8 mouse cellular contexts compared by ENCODE assay signal in genomic region chr2:91182405-91183147, GRCm38 (mm10). TPM values are rescaled to one million over a fixed set of nuclear protein-coding genes. Genes with fewer than 3 reads are reported as not detected.
DNase-seq lines count a peak whose midpoint lies in the region; ATAC-seq and TF ChIP-seq lines count a peak whose summit lies in the region.

No protein-coding gene starts in this region.

- peak overlapping the region; percentile 74 for H3K4me3 ChIP-seq in embryonic facial prominence, embryonic 14.5 days (ENCODE audit: low read depth, low read length)
- peak overlapping the region; percentile 69 for H3K4me3 ChIP-seq in heart, embryonic 13.5 days
- H3K4me3 ChIP-seq in liver, postnatal 0 days (ENCODE audit: low read depth, low read length) = peak overlapping the region; percentile 71
- peak overlapping the region; percentile 84 for H3K4me3 ChIP-seq in neural tube, embryonic 13.5 days

- peak; percentile 96 for ATAC-seq in embryonic facial prominence, embryonic 14.5 days (ENCODE audit: low read depth)
- ATAC-seq in heart, embryonic 13.5 days (ENCODE audit: extremely low read depth, insufficient number of reproducible peaks, low FRiP score, low TSS enrichment) = peak; percentile 87
- ATAC-seq in liver, postnatal 0 days = peak; percentile 86
- peak; percentile 98 for ATAC-seq in neural tube, embryonic 13.5 days (ENCODE audit: low read depth)

- WGBS in embryonic facial prominence, embryonic 14.5 days = under 1% methylated on average over 56 of the region's 81 CpGs
- 1% methylated on average over 80 of the region's 81 CpGs for WGBS in heart, embryonic 13.5 days
- WGBS in liver, postnatal 0 days (ENCODE audit: insufficient replicate concordance) = under 1% methylated on average over 63 of the region's 81 CpGs
- whole genome bisulfite sequencing in neural tube, embryonic 13.5 days = under 1% methylated on average over 69 of the region's 81 CpGs

- peak overlapping the region; percentile 58 for H3K4me2 ChIP-seq in embryonic facial prominence, embryonic 14.5 days (ENCODE audit: low read depth, low read length)
- peak overlapping the region; percentile 85 for H3K4me2 ChIP-seq in heart, embryonic 13.5 days
- peak overlapping the region; percentile 99 for H3K4me2 ChIP-seq in liver, postnatal 0 days (ENCODE audit: low read depth, low read length)
- H3K4me2 ChIP-seq in neural tube, embryonic 13.5 days = peak overlapping the region; percentile 87

- peak; percentile 95 for DNase-seq in A20 (ENCODE audit: low read depth, low spot score)
- peak; percentile 79 for DNase-seq in adrenal gland, adult 2 months
- peak; percentile 92 for DNase-seq in embryonic facial prominence, embryonic 14.5 days (ENCODE audit: low spot score)
- DNase-seq in kidney, postnatal 4 days = peak; percentile 83 to 89
- peak; percentile 83 for DNase-seq in liver, postnatal 0 days
- peak; percentile 72 for DNase-seq in testis, postnatal 10 days (ENCODE audit: low spot score)

- peak overlapping the region; percentile 62 for H3K9ac ChIP-seq in embryonic facial prominence, embryonic 14.5 days (ENCODE audit: low read depth, low read length)
- peak overlapping the region; percentile 76 for H3K9ac ChIP-seq in heart, embryonic 13.5 days
- H3K9ac ChIP-seq in liver, postnatal 0 days (replicated peaks) = peak overlapping the region; percentile 73
- peak overlapping the region; percentile 88 for H3K9ac ChIP-seq in neural tube, embryonic 13.5 days

- H3K27me3 ChIP-seq in embryonic facial prominence, embryonic 14.5 days (replicated peaks; ENCODE audit: control insufficient read depth, insufficient read depth, low read length) = no peaks in the 10 kb centered on the region
- H3K27me3 ChIP-seq in heart, embryonic 13.5 days (replicated peaks) = peaks cover 3% of the 10 kb centered on the region; the same call in 1 of the 2 replicates
- no peaks in the 10 kb centered on the region for H3K27me3 ChIP-seq in liver, postnatal 0 days (ENCODE audit: insufficient read depth, low read length)
- H3K27me3 ChIP-seq in neural tube, embryonic 13.5 days = no peaks in the 10 kb centered on the region

- H3K36me3 ChIP-seq in embryonic facial prominence, embryonic 14.5 days (ENCODE audit: control insufficient read depth, insufficient read depth, low read length) = peaks cover 7% of the 10 kb centered on the region; the same call in 1 of the 2 replicates
- H3K36me3 ChIP-seq in heart, embryonic 13.5 days = peaks cover 5% of the 10 kb centered on the region
- peaks cover 10% of the 10 kb centered on the region for H3K36me3 ChIP-seq in liver, postnatal 0 days (replicated peaks; ENCODE audit: insufficient read depth, low read length)
- H3K36me3 ChIP-seq in neural tube, embryonic 13.5 days = peaks cover 16% of the 10 kb centered on the region

- no peaks in the 10 kb centered on the region for H3K9me3 ChIP-seq in embryonic facial prominence, embryonic 14.5 days (ENCODE audit: control insufficient read depth, low read length)
- no peaks in the 10 kb centered on the region for H3K9me3 ChIP-seq in heart, embryonic 13.5 days
- no peaks in the 10 kb centered on the region for H3K9me3 ChIP-seq in liver, postnatal 0 days (ENCODE audit: low read length)
- no peaks in the 10 kb centered on the region for H3K9me3 ChIP-seq in neural tube, embryonic 13.5 days

- peaks cover 14% of the 10 kb centered on the region for H3K4me1 ChIP-seq in embryonic facial prominence, embryonic 14.5 days (ENCODE audit: control insufficient read depth, insufficient read depth, low read length)
- peaks cover 26% of the 10 kb centered on the region for H3K4me1 ChIP-seq in heart, embryonic 13.5 days
- H3K4me1 ChIP-seq in liver, postnatal 0 days (ENCODE audit: insufficient read depth) = peaks cover 13% of the 10 kb centered on the region
- peaks cover 33% of the 10 kb centered on the region for H3K4me1 ChIP-seq in neural tube, embryonic 13.5 days (replicated peaks)

- TF ChIP-seq EP300 in liver, postnatal 0 days (IDR thresholded peaks at IDR 0.05; ENCODE audit: low read depth) = no peak

- peak overlapping the region; percentile 82 for H3K27ac ChIP-seq in embryonic facial prominence, embryonic 14.5 days (replicated peaks; ENCODE audit: low read depth, low read length)
- H3K27ac ChIP-seq in heart, embryonic 13.5 days (replicated peaks) = peak overlapping the region; percentile 72
- peak overlapping the region; percentile 86 for H3K27ac ChIP-seq in liver, postnatal 0 days (ENCODE audit: low read depth)
- peak overlapping the region; percentile 93 for H3K27ac ChIP-seq in neural tube, embryonic 13.5 days (replicated peaks)

- TF ChIP-seq CTCF in liver, postnatal 0 days (IDR thresholded peaks at IDR 0.05; ENCODE audit: low read depth) = no peak

RNA-seq across cellular contexts. Expression of gene Madd, which starts 1.1 kb away (rescaled TPM):
- 10 to 100 TPM; 18.5 to 20.0 TPM for total RNA-seq in adrenal gland, adult 2 months (2021)
- 8.9 and 9.0 TPM in 2 replicates for polyA plus RNA-seq in adrenal gland, adult 2 months (2012; rRNA removed)
- 7.9 and 8.6 TPM in 2 replicates for polyA plus RNA-seq in embryonic facial prominence, embryonic 14.5 days (2014; fragmentation: Nextera tagmentation; extraction: Ambion mirVana)
- 5.1 and 5.9 TPM in 2 replicates for polyA plus RNA-seq in heart, embryonic 13.5 days (2015; fragmentation: Nextera tagmentation; extraction: Ambion mirVana)
- 2.9 and 3.6 TPM in 2 replicates for polyA plus RNA-seq in liver, postnatal 0 days (2015; fragmentation: Nextera tagmentation; extraction: Ambion mirVana)
- polyA plus RNA-seq in neural tube, embryonic 13.5 days (2015; fragmentation: Nextera tagmentation; extraction: Ambion mirVana) = 47.3 and 51.6 TPM in 2 replicates

RNA-seq across cellular contexts. Expression of gene Nr1h3, which starts 20.1 kb away (rescaled TPM):
- 10 to 100 TPM; 22.1 to 56.8 TPM for total RNA-seq in adrenal gland, adult 2 months (2021)
- polyA plus RNA-seq in adrenal gland, adult 2 months (2012; rRNA removed) = 44.2 and 62.7 TPM in 2 replicates
- polyA plus RNA-seq in embryonic facial prominence, embryonic 14.5 days (2014; fragmentation: Nextera tagmentation; extraction: Ambion mirVana) = 1.5 and 2.7 TPM in 2 replicates
- polyA plus RNA-seq in heart, embryonic 13.5 days (2015; fragmentation: Nextera tagmentation; extraction: Ambion mirVana) = 1.9 and 2.7 TPM in 2 replicates
- 30.0 and 31.0 TPM in 2 replicates for polyA plus RNA-seq in liver, postnatal 0 days (2015; fragmentation: Nextera tagmentation; extraction: Ambion mirVana)
- polyA plus RNA-seq in neural tube, embryonic 13.5 days (2015; fragmentation: Nextera tagmentation; extraction: Ambion mirVana) = 1.1 and 1.5 TPM in 2 replicates

RNA-seq across cellular contexts. Expression of gene Acp2, which starts 20.1 kb away (rescaled TPM):
- 10 to 100 TPM; 49.5 to 50.4 TPM for total RNA-seq in adrenal gland, adult 2 months (2021)
- 28.7 and 46.6 TPM in 2 replicates for polyA plus RNA-seq in adrenal gland, adult 2 months (2012; rRNA removed)
- polyA plus RNA-seq in embryonic facial prominence, embryonic 14.5 days (2014; fragmentation: Nextera tagmentation; extraction: Ambion mirVana) = 29.4 and 32.3 TPM in 2 replicates
- polyA plus RNA-seq in heart, embryonic 13.5 days (2015; fragmentation: Nextera tagmentation; extraction: Ambion mirVana) = 17.1 and 19.3 TPM in 2 replicates
- 13.0 and 14.1 TPM in 2 replicates for polyA plus RNA-seq in liver, postnatal 0 days (2015; fragmentation: Nextera tagmentation; extraction: Ambion mirVana)
- polyA plus RNA-seq in neural tube, embryonic 13.5 days (2015; fragmentation: Nextera tagmentation; extraction: Ambion mirVana) = 37.2 and 43.3 TPM in 2 replicates

RNA-seq across cellular contexts. Expression of gene Ddb2, which starts 54.2 kb away (rescaled TPM):
- total RNA-seq in adrenal gland, adult 2 months (2021) = 1 to 10 TPM; 8.1 to 8.3 TPM
- polyA plus RNA-seq in adrenal gland, adult 2 months (2012; rRNA removed) = 12.4 and 12.5 TPM in 2 replicates
- polyA plus RNA-seq in embryonic facial prominence, embryonic 14.5 days (2014; fragmentation: Nextera tagmentation; extraction: Ambion mirVana) = 14.1 and 16.3 TPM in 2 replicates
- 7.1 and 7.4 TPM in 2 replicates for polyA plus RNA-seq in heart, embryonic 13.5 days (2015; fragmentation: Nextera tagmentation; extraction: Ambion mirVana)
- polyA plus RNA-seq in liver, postnatal 0 days (2015; fragmentation: Nextera tagmentation; extraction: Ambion mirVana) = 4.0 and 4.2 TPM in 2 replicates
- polyA plus RNA-seq in neural tube, embryonic 13.5 days (2015; fragmentation: Nextera tagmentation; extraction: Ambion mirVana) = 11.7 and 14.1 TPM in 2 replicates

Comparison
In these comparisons a context has a peak if more than half of its experiments do, and no peak if none do; other contexts are left out.
1. Peak in every context shown above with its lines: DNase-seq, ATAC-seq, H3K4me3 ChIP-seq and H3K27ac ChIP-seq.